Mouse (Mus musculus): Measurements from ENCODE around the gene Aatf. TPM values are rescaled to one million over a fixed set of nuclear protein-coding genes. Genes with fewer than 3 reads are reported as not detected.

Aatf gene
- polyA plus RNA-seq (2014; fragmentation: Illumina TruSeq; extraction: RNeasy Lipid Tissue Mini Kit (QIAGEN cat#74804); ENCODE audit: low replicate concordance): 12.0 TPM

DNA sequence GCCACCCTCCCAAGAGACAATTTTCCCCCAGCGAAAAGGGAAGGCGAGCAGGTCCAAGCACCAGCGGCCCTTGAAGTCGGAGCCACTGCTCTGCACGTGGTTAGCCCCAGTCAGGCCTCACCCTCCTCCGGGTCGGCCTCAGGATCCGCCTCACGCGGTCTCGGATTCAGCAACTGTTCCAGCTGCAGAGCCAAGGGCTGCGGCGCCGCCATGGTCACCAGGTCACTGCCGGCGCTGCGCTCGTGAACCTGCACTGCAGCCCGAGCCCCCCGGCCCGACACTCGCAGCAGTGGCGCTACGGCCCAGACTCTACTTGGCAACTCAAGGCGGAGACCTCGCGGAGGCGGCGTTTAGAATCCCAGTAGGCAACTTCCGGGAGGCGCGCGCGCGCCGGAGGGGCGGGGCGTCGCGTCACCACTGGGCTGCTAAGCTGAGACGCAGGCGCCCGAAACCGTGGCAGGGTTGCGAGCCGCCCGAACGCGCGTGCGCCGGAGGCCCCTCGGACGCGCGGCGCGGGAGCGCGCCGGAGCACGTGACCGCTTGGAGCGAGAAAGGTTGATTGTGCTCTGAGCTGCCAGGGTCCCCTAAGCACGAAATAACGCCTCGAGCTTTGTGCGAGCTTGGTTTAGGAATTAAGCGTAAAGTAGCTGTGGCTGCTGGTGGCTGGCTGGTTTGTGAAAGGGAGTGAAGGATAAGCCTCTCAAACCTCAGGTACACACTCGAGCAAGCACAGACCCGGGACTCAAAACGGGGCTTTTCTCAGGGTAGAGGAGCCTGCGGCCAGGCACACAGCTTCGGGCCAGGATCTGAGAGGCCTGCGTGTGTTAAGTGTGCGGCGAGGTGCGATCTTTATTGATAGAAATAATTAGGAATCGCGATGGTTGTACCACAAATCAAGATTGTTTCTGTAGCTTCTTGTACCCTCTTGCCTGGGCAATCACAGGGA lies at the start of gene Aatf:
TSS of gene Aatf (minus strand) at position 352 of the 946 bp plus-strand sequence.

DNA sequence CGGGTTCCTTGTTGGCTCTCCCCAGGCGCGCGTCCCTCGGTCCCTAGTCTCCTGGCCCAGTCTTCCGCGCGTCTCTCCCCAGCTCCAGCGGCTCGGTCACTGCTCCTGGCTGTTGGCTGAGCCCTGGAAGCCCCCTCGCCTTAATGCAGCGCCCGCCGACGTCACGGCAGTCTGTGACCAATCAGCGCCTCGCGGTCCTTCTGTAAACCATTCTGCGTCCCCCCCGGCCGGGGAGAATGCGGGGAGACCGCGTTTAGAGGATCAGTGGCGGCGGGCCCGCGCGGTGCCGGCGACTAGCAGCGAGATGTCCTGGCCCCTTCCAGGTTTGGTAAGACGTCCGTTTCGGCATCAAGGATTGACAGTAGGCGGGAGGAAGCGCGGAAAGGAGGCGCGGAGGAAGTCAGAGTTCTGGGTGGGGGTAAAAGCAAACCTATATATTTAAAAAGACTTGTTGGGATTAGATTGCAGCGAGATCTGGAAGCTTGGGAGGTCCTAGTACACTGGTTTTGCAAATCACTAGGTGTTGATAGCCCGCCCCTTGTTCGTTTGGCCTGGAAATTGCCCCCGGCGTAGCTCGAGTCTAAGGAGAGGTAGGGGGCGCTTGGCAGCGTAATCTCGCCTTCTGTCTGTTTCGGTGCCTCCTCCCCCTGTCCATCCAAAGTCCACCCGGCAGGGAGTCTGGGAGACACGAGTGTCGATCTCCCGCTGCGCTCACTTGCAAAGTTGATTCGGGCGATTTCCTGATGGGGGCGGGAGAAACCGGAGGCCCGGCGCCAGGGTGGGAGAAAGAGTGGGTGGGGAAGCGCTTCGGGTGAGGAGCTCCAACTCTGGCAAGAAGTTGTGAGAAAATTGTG lies 12.3 kb upstream of the Aatf start, which contains the start of gene Lhx1:
TSS of gene Lhx1 (minus strand) at position 115 of the 854 bp plus-strand sequence.

Other genes starting within 250 kb of the Aatf start
- gene Lhx1, start 12.0 kb upstream of the Aatf start, polyA plus RNA-seq (2014; fragmentation: Illumina TruSeq; extraction: RNeasy Lipid Tissue Mini Kit (QIAGEN cat#74804); ENCODE audit: low replicate concordance): 0.33 TPM